Mouse (Mus musculus) heart, embryonic 14.5 days (tissue): ENCODE measurements around the gene Rpl23. TPM values are rescaled to one million over a fixed set of nuclear protein-coding genes. Genes with fewer than 3 reads are reported as not detected.

Experiments
- ATAC-seq: fragments of 200-750 bp; cut with Nextera tagmentation; 2 replicates; pipeline ENCODE4 v1.8.0; 2017; ENCODE audit warnings: low read depth, moderate TSS enrichment; ENCODE audit not compliant: insufficient number of reproducible peaks, insufficient read depth, low FRiP score
- H3K27ac ChIP-seq, 2 experiments: fragments of 200-500 bp in 1 of 2; fragments of 300-500 bp in 1 of 2; sonication (generic) in 1 of 2; replicated peaks in 1 of 2; 2 replicates each; pipeline ENCODE4 v1.5.1; 2012 to 2014; ENCODE audit warnings: low read depth in 2 of 2, low read length in 2 of 2, control low read depth in 1 of 2, mild to moderate bottlenecking in 1 of 2, mixed read lengths in 1 of 2; ENCODE audit not compliant: control insufficient read depth in 1 of 2, insufficient read depth in 1 of 2
- H3K27me3 ChIP-seq: fragments of 300-500 bp; sonication (generic); 2 replicates; pipeline ENCODE4 v1.6.1; 2014; ENCODE audit warnings: mild to moderate bottlenecking, low read length, control low read depth; ENCODE audit not compliant: control insufficient read depth, insufficient read depth
- H3K36me3 ChIP-seq: fragments of 300-500 bp; sonication (generic); 2 replicates; pipeline ENCODE4 v1.6.1; 2014; ENCODE audit warnings: mild to moderate bottlenecking, control low read depth, low read length, mixed read lengths; ENCODE audit not compliant: control insufficient read depth, insufficient read depth
- H3K4me1 ChIP-seq, 2 experiments: fragments of 200-500 bp in 1 of 2; fragments of 300-500 bp in 1 of 2; sonication (generic) in 1 of 2; 2 replicates each; pipeline ENCODE4 v1.6.1; 2012 to 2014; ENCODE audit warnings: low read length in 2 of 2, control low read depth in 1 of 2, mixed read lengths in 1 of 2; ENCODE audit not compliant: control insufficient read depth in 2 of 2, insufficient read depth in 2 of 2
- H3K4me2 ChIP-seq: fragments of 300-500 bp; sonication (generic); 2 replicates; pipeline ENCODE4 v1.6.1; 2014; ENCODE audit warnings: mild to moderate bottlenecking, low read length
- H3K4me3 ChIP-seq, 2 experiments: fragments of 200-500 bp in 1 of 2; fragments of 300-500 bp in 1 of 2; sonication (generic) in 1 of 2; 2 replicates each; pipeline ENCODE4 v1.5.1; 2012 to 2014; ENCODE audit warnings: low read length in 2 of 2, mild to moderate bottlenecking in 2 of 2, control low read depth in 1 of 2, low read depth in 1 of 2, moderate library complexity in 1 of 2; ENCODE audit not compliant: control insufficient read depth in 1 of 2, insufficient read depth in 1 of 2
- H3K9ac ChIP-seq: fragments of 300-500 bp; sonication (generic); 2 replicates; pipeline ENCODE4 v1.6.1; 2014; ENCODE audit warnings: mild to moderate bottlenecking, low read length
- H3K9me3 ChIP-seq: fragments of 300-500 bp; sonication (generic); 2 replicates; pipeline ENCODE4 v1.6.1; 2016; ENCODE audit warnings: low read length, control low read depth; ENCODE audit not compliant: control insufficient read depth
- WGBS: fragments of 180-500 bp; shearing (Covaris S2); extraction: QIAGEN DNeasy Blood & Tissue Kit; methylation state at CpG from one replicate; pipeline ENCODE4 v1.1.7; 2014; 5-methylcytosine and 5-hydroxymethylcytosine counted together
- polyA plus RNA-seq: library from polyadenylated mRNA; unstranded; fragments of >200 nt; fragmentation: Nextera tagmentation; extraction: Ambion mirVana; gene quantifications from 2 replicates; pipeline ENCODE4 v1.2.1, GENCODE M21; 2014

The Rpl23 gene
- polyA plus RNA-seq, 1 experiment from 2014 or later: 536 TPM

DNA sequence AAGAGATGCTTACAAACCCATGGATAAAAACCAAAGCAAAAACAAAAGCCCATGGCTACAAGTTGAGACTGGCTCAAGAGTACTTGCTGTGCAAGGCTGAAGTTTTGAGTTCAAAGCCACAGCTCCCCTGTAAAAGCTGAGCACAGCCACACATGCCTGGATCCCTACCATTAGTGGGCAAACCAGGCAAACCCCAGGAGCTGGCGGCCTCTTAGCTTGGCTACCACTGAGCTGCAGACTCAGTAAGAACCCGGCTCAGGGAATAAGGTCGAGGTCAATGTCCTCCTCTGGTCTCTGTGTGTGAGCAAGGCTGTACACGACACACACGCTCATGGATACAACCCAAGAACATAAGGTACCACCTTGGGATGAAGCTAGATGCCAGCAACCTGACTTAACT lies 33.7 kb downstream of the Rpl23 start:
- Histone ChIP-seq H3K27me3 (no peaks in the 10 kb centered on the region), H3K36me3 (peaks cover 72% of the 10 kb centered on the region), H3K4me1 (peaks cover 1 to 6% of the 10 kb centered on the region in 2 experiments), H3K4me3 (no peak overlapping the region), H3K27ac (no peak overlapping the region), H3K9me3 (no peaks in the 10 kb centered on the region), H3K4me2 (no peak overlapping the region), H3K9ac (no peak overlapping the region)
- no peak for ATAC-seq
- WGBS: 84% methylated on average over 5 of the region's 5 CpGs

DNA sequence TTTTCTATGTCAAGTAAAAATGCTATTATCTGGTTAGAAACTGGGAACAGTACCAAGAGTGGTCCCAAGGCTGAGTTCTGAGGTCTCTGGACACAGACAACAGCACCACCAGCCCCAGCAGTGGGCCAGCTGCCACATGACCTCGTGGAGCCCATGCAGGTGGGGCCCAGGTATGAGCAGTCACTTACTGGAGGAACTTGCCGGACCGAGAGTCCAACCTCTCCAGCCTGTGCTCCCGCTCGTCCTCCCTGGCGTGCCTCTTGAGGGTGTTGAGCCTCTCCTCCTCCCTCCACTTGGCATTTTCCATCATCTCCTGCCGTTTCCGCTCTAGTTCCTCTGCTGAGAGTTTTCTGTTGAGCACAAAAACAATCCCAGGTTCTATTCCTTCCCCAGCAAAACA lies 34.5 kb downstream of the Rpl23 start:
- H3K27me3 ChIP-seq: no peaks in the 10 kb centered on the region
- ATAC-seq: no peak
- no peak overlapping the region for H3K4me2 ChIP-seq
- H3K9me3 ChIP-seq: no peaks in the 10 kb centered on the region
- H3K27ac ChIP-seq: no peak overlapping the region
- 82% methylated on average over 8 of the region's 8 CpGs for WGBS
- H3K36me3 ChIP-seq: peaks cover 65% of the 10 kb centered on the region
- H3K4me1 ChIP-seq: peaks cover 8 to 13% of the 10 kb centered on the region in 2 experiments
- H3K9ac ChIP-seq: no peak overlapping the region
- no peak overlapping the region for H3K4me3 ChIP-seq

DNA sequence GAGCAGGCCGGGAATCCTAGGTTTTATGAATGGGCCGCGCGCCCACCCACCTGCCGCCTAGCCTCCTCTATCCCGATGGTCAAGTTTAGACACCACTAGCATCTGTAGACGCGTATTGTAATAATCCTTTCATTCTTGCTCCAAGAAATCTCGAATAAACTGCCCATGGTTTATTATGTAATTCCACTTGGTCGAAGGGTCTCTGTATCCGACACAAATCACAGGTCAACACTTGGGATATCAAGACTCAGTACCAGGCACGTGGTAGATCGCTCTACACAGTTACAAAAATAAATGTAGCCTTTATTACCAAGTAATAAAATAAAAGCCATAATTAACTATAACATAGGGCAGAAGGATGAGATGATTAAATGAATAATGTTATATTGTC lies 36.9 kb downstream of the Rpl23 start:
- Histone ChIP-seq H3K4me3 (peak overlapping the region; percentile 83 to 84), H3K36me3 (peaks cover 42% of the 10 kb centered on the region), H3K27me3 (no peaks in the 10 kb centered on the region), H3K9me3 (no peaks in the 10 kb centered on the region), H3K4me2 (peak overlapping the region; percentile 94), H3K9ac (no peak overlapping the region; the same call in 1 of the 2 replicates), H3K27ac (no peak overlapping the region), H3K4me1 (peaks cover 12 to 19% of the 10 kb centered on the region in 2 experiments)
- whole genome bisulfite sequencing: 7% methylated on average over 13 of the region's 13 CpGs
- ATAC-seq: no peak

DNA sequence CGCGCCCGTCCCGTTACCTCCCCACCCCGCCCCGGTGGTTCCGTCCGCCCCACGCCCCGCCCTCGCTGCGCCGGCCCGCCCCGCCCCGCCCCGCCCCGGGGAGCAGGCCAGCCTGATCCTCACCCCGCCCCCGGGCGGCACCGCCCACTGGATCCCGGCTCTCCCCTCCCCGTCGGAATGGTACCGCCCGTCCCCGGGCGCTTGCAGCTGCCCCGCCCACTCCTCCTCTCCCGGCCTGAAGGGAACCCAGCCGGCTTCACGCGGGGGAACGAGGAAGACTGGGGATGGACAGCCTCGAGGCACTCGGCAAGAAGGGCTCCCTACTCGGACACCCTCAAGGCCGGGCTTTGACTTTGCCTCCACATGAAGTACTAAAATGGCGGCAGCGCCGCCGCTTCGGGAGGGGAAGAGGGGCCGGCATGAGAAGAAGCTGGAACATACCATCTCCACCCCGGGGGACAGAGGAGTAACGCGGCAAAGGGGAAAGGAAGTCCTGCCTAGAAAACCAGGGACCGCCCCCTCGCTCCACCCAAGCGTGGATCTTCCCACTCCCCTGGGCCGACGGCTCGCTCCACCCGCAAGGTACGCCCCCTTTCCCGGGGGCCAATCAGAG lies 37.4 kb downstream of the Rpl23 start:
- peak overlapping the region; percentile 83 to 84 for H3K4me3 ChIP-seq
- peaks cover 37% of the 10 kb centered on the region for H3K36me3 ChIP-seq
- no peaks in the 10 kb centered on the region for H3K27me3 ChIP-seq
- WGBS: under 1% methylated on average over 40 of the region's 57 CpGs
- peak overlapping the region; percentile 94 for H3K4me2 ChIP-seq
- peaks cover 12 to 19% of the 10 kb centered on the region in 2 experiments for H3K4me1 ChIP-seq
- H3K9ac ChIP-seq: peak overlapping the region; percentile 93
- peak overlapping the region; percentile 96 to 98 for H3K27ac ChIP-seq
- no peaks in the 10 kb centered on the region for H3K9me3 ChIP-seq
- peak; percentile 96 for ATAC-seq

DNA sequence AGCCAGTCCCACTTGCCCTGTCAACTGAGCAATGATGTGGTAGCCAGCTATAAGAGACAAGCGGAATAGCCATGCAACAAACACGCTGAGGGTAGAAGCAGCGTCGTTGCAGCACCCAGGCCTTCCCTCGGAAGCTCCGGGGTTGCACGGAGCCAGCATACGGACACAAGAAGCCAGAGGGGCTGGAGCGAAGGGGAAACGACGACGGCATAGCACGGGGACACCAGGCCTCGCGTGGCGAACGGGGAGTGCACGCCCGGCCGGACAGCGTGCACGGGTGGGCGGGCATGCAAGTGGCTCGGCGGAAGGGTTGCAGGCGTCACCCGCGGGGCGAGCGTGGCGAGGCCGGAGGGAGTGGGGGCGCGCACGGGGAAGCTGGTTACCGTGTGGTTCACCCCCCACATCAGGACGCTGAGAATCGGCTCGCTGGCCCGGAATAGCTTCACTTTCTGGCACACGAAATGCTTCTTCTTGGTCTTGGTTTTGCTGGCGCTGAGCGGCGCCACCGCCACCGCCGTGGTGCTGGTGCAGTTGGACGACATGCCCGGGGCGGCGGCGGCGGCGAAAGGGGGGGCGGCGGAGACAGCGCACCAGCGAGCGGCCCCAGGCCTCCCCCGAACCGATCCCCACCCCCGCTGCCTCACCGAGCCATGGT lies 38.0 kb downstream of the Rpl23 start, which contains the start of gene Pip4k2b:
Pip4k2b (minus strand) TSS at position 642 of the 655 bp plus-strand sequence.
- Histone ChIP-seq H3K27ac (peak within 1 kb of the TSS; percentile 96 to 98), H3K9ac (peak within 1 kb of the TSS; percentile 93), H3K9me3 (no peaks in the 10 kb centered on the region), H3K4me2 (peak within 1 kb of the TSS; percentile 94), H3K4me1 (peaks cover 12 to 19% of the 10 kb centered on the region in 2 experiments), H3K36me3 (peaks cover 31% of the 10 kb centered on the region), H3K27me3 (no peaks in the 10 kb centered on the region), H3K4me3 (peak within 1 kb of the TSS; percentile 83 to 84)
- ATAC-seq: peak; percentile 46
- WGBS: 1% methylated on average over 62 of the region's 63 CpGs

DNA sequence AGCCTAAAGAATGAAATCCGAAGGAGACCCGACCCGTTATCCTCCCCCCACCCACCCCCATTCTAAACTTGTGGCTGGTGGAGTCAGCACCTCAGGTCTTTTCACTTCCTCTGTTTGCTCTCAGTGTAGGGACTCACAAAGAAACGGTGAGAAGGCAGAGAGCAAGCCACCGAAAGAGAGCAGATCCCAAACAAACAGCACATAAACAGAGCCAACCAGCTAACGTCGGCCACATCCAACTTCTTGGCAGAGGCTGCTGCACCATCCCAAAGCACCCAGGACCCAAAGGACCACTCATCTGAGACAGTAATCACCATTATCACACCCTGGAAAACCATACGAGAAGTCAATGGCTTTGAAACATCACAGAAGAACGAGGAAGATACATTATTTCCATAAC lies 38.8 kb downstream of the Rpl23 start:
- Histone ChIP-seq H3K4me1 (peaks cover 12 to 19% of the 10 kb centered on the region in 2 experiments), H3K4me3 (peak overlapping the region; percentile 70 to 83), H3K36me3 (peaks cover 23% of the 10 kb centered on the region), H3K9ac (peak overlapping the region; percentile 90), H3K27ac (peak overlapping the region in 1 of 2 experiments; percentile 96; a peak in 1 of 4 replicates), H3K4me2 (peak overlapping the region; percentile 94), H3K9me3 (no peaks in the 10 kb centered on the region), H3K27me3 (no peaks in the 10 kb centered on the region)
- no peak for ATAC-seq
- 31% methylated on average over 9 of the region's 9 CpGs for WGBS

DNA sequence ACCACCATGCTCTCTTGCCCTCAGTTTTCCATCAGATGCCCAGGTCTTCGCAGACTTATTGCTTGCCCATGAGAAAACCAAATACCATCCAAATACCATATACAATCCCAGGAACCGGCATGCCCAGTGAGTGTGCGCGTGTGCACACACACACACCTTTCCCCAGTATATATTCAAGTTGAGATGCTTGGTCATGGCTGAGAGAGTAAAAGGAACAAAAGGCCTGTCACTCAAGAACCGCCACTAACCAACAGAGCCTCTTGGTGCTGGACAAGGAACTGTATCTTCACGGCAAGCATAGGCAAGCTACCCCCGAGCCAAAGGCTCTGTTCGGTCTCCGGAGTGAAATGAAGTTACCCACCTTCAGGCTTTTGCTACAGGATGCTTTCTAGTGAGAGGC lies 39.6 kb downstream of the Rpl23 start:
- Histone ChIP-seq H3K27ac (no peak overlapping the region), H3K4me3 (no peak overlapping the region; a peak in 1 of 4 replicates), H3K9me3 (no peaks in the 10 kb centered on the region), H3K36me3 (peaks cover 15% of the 10 kb centered on the region), H3K4me1 (peaks cover 12 to 19% of the 10 kb centered on the region in 2 experiments), H3K4me2 (peak overlapping the region; percentile 94), H3K9ac (no peak overlapping the region; the same call in 1 of the 2 replicates), H3K27me3 (no peaks in the 10 kb centered on the region)
- 83% methylated on average over 9 of the region's 9 CpGs for WGBS
- ATAC-seq: no peak
